Mouse (Mus musculus) limb, embryonic 13.5 days (tissue): ENCODE measurements around the gene Prss43. TPM values are rescaled to one million over a fixed set of nuclear protein-coding genes. Genes with fewer than 3 reads are reported as not detected.

Experiments
- ATAC-seq: fragments of 200-750 bp; cut with Nextera tagmentation; 2 replicates; pipeline ENCODE4 v1.8.0; 2017; ENCODE audit warnings: low read depth, moderate number of reproducible peaks, moderate TSS enrichment; ENCODE audit not compliant: low FRiP score
- H3K27ac ChIP-seq: fragments of 300-500 bp; sonication (generic); 2 replicates; pipeline ENCODE4 v1.5.1; 2015; ENCODE audit warnings: inconsistent platforms, mild to moderate bottlenecking, moderate library complexity
- H3K27me3 ChIP-seq: fragments of 300-500 bp; sonication (generic); 2 replicates; pipeline ENCODE4 v1.6.1; 2015; ENCODE audit warnings: mild to moderate bottlenecking, inconsistent platforms
- H3K36me3 ChIP-seq: fragments of 300-500 bp; sonication (generic); 2 replicates; pipeline ENCODE4 v1.6.1; 2015; ENCODE audit warnings: inconsistent platforms, mild to moderate bottlenecking, moderate library complexity
- H3K4me1 ChIP-seq: fragments of 300-500 bp; sonication (generic); 2 replicates; pipeline ENCODE4 v1.6.1; 2015; ENCODE audit warnings: inconsistent platforms
- H3K4me2 ChIP-seq: fragments of 300-500 bp; sonication (generic); replicated peaks from 2 replicates; pipeline ENCODE4 v1.6.1; 2015; ENCODE audit warnings: inconsistent platforms, mild to moderate bottlenecking, moderate library complexity
- H3K4me3 ChIP-seq: fragments of 300-500 bp; sonication (generic); 2 replicates; pipeline ENCODE4 v1.5.1; 2015; ENCODE audit warnings: moderate library complexity, mild to moderate bottlenecking, inconsistent platforms
- H3K9ac ChIP-seq: fragments of 300-500 bp; sonication (generic); 2 replicates; pipeline ENCODE4 v1.6.1; 2015; ENCODE audit warnings: mild to moderate bottlenecking, inconsistent platforms
- H3K9me3 ChIP-seq: fragments of 300-500 bp; sonication (generic); 2 replicates; pipeline ENCODE4 v1.6.1; 2016; ENCODE audit warnings: inconsistent platforms
- WGBS: fragments of 180-500 bp; shearing (Covaris S2); methylation state at CpG from one replicate; pipeline ENCODE4 v1.1.7; 2015; 5-methylcytosine and 5-hydroxymethylcytosine counted together
- polyA plus RNA-seq: library from polyadenylated mRNA; unstranded; fragments of >200 nt; fragmentation: Nextera tagmentation; extraction: Ambion mirVana; gene quantifications from 2 replicates; pipeline ENCODE4 v1.2.1, GENCODE M21; 2015

Gene Prss43
- not detected in 2 replicates for polyA plus RNA-seq

DNA sequence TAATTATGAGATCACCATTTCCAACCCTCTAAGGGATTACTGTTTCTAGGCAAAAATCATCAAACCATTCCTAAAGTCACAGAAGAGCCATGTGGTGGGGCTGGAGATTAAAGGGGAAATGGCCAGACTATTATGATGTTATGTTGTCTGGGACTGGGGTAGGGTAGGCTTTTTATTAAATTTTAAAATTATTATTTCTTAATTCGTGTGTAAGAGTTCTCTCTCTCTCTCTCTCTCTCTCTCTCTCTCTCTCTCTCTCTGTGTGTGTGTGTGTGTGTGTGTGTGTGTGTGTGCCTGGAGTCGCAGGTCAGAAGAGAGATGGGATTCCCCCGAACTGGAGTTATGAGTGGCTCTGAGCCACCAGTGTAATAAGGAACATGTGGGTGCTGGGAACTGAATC lies at the start of gene Prss43:
Prss43 (plus strand) TSS at position 301 of the 400 bp plus-strand sequence.
- no peak within 1 kb of the TSS for H3K9ac ChIP-seq
- 70% methylated on average over 3 of the region's 3 CpGs for WGBS
- H3K27me3 ChIP-seq = peaks cover 10% of the 10 kb centered on the region; the same call in 1 of the 2 replicates
- ATAC-seq = no peak
- no peak within 1 kb of the TSS for H3K27ac ChIP-seq
- H3K4me2 ChIP-seq = no peak within 1 kb of the TSS
- no peak within 1 kb of the TSS for H3K4me3 ChIP-seq
- no peaks in the 10 kb centered on the region; the same call in 1 of the 2 replicates for H3K9me3 ChIP-seq
- no peaks in the 10 kb centered on the region for H3K36me3 ChIP-seq
- H3K4me1 ChIP-seq = peaks cover 8% of the 10 kb centered on the region

DNA sequence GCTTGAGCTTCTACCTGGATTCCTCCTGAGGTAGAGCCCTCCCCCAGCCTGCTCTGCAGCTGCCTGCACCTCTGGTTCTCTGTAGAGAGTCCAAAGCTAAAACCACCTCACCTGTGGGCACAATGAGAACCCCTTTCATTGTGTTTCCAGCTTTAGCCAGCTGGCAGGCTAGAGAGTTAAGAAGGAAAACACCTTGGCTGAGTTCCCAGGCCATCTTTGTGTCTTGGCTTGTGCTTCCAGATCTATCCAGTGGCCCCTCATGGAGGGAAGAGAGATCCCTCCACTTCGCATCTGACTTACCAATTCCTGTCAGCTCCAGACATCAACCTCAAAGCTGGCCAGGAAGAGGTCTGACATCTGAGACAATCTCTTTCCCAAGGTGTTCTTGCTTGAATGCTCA lies 48.4 kb upstream of the Prss43 start:
- peaks cover 40% of the 10 kb centered on the region for H3K4me1 ChIP-seq

DNA sequence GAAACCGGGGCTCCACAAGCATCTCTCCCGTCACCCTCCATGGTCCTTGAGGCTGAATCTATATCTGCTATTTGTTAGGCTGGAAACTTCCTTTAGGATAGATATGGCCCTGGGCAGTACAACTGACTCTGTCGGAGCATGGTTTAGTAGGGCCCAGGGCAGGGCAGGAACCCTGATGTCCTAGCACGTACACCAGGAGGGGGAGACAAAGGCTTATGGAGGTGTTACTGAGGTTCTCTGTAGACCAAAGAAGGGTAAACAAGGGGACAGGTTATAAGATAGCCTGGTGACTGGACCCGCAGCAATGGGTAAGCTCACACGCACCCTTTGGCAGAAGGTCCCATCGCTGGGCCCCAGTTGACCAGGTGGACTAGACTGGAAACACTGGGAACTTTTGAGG lies 47.9 kb upstream of the Prss43 start:
- Histone ChIP-seq H3K4me1 (peaks cover 40% of the 10 kb centered on the region), H3K9ac (no peak overlapping the region), H3K36me3 (no peaks in the 10 kb centered on the region), H3K4me3 (no peak overlapping the region), H3K9me3 (no peaks in the 10 kb centered on the region), H3K4me2 (no peak overlapping the region), H3K27ac (no peak overlapping the region), H3K27me3 (peaks cover 6% of the 10 kb centered on the region; the same call in 1 of the 2 replicates)
- ATAC-seq = no peak
- 76% methylated on average over 7 of the region's 7 CpGs for WGBS

More for the DNA sequence above, 48.4 kb upstream of the Prss43 start:
- H3K9me3 ChIP-seq = no peaks in the 10 kb centered on the region
- no peak overlapping the region for H3K27ac ChIP-seq
- H3K27me3 ChIP-seq = peaks cover 6% of the 10 kb centered on the region; the same call in 1 of the 2 replicates
- no peak overlapping the region for H3K9ac ChIP-seq
- no peak overlapping the region for H3K4me2 ChIP-seq
- no peak overlapping the region for H3K4me3 ChIP-seq
- no peaks in the 10 kb centered on the region for H3K36me3 ChIP-seq
- WGBS = 86% methylated on average over 1 of the region's 1 CpGs
- ATAC-seq = no peak

DNA sequence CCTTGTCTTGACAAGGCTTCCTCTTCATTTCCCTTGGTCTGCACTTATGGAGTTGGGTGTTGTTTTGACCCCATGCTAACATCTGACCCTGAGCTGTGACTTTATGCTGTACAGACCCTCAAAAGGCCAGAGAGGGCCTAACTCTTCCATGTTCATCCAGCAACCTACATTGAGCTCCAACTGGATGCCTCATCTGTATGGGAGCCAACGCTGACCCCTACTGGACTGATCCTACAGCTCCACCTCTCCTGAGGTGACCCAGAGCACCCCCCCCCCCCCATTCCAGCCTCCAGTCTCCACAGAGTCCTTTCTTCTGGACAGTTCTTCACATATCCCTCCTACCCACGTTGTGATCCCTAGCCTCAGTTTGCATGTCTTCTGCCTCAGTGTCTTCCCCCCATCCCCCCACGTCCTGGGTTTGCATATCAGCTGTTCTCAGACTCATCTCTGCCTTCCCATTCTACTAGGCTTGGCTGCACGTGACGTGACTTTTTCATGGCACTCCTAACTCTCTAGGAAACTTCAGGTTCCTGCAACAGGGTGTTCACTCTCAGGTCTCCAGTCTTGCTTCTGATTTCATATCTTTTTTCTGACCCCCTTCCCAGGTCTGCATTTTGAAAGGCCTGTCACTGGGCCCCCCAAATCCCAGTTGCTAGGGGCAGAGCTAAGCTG lies 47.1 kb upstream of the Prss43 start:
- 59% methylated on average over 5 of the region's 5 CpGs for WGBS
- no peak for ATAC-seq

DNA sequence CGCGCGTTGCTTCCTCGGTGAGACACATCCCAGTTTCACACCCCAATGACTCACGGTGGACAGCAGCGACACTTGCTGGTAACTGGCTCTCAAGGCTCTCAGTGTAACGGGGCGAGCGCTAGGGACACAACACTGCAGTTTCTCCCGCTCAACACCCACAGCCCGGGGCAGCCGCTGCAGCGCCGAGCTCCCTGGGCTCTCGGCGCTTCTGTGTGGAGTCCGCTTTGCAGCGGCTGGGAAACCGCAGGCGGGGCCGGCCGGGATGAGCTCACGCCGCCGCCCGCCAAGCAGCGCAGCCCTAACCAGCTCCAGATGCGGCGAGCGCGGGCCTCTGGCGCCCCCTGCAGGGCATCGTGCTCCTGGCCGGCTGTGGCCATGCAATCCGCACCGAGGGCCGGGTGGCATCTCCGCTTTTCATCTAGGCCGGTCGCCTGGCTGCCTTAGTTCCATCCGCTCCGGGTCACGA lies 45.2 kb upstream of the Prss43 start:
- H3K9me3 ChIP-seq = no peaks in the 10 kb centered on the region
- under 1% methylated on average over 43 of the region's 43 CpGs for WGBS
- H3K27me3 ChIP-seq = peaks cover 6% of the 10 kb centered on the region; the same call in 1 of the 2 replicates
- peak overlapping the region; percentile 68 for H3K9ac ChIP-seq
- H3K27ac ChIP-seq = peak overlapping the region; percentile 81; the same call in 1 of the 2 replicates
- H3K4me2 ChIP-seq = peak overlapping the region; percentile 79
- H3K4me3 ChIP-seq = peak overlapping the region; percentile 47
- peak; percentile 92 for ATAC-seq
- no peaks in the 10 kb centered on the region for H3K36me3 ChIP-seq
- H3K4me1 ChIP-seq = peaks cover 33% of the 10 kb centered on the region

More for the DNA sequence above, 47.1 kb upstream of the Prss43 start:
- peaks cover 6% of the 10 kb centered on the region; the same call in 1 of the 2 replicates for H3K27me3 ChIP-seq
- H3K9ac ChIP-seq = no peak overlapping the region
- H3K36me3 ChIP-seq = no peaks in the 10 kb centered on the region
- peaks cover 40% of the 10 kb centered on the region for H3K4me1 ChIP-seq
- no peak overlapping the region for H3K4me2 ChIP-seq
- H3K9me3 ChIP-seq = no peaks in the 10 kb centered on the region
- H3K27ac ChIP-seq = no peak overlapping the region
- H3K4me3 ChIP-seq = no peak overlapping the region

DNA sequence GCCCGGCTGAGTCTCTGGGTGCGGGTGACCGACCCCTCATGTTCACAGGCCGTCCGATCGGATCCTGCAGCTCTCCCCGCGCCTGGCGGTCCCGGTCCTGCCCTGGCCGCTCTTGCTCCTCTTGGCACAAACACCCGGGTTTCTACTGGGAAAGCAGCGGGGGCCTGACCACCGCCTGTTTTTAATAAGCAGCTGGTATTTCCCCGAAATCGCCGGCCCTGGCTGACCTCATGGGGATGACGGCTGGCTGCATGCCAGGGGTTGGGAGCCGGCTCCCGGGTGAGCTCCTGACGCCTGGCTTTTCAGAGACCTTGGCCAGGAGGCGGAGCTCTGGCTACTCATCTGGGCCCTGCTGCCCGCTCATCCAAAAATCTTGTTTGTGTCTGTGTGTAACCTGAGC lies 44.8 kb upstream of the Prss43 start:
- Histone ChIP-seq H3K27me3 (peaks cover 6% of the 10 kb centered on the region; the same call in 1 of the 2 replicates), H3K9ac (peak overlapping the region; percentile 68), H3K27ac (peak overlapping the region; percentile 81; the same call in 1 of the 2 replicates), H3K9me3 (no peaks in the 10 kb centered on the region), H3K4me1 (peaks cover 33% of the 10 kb centered on the region), H3K4me3 (peak overlapping the region; percentile 47), H3K4me2 (peak overlapping the region; percentile 79), H3K36me3 (no peaks in the 10 kb centered on the region)
- WGBS = under 1% methylated on average over 23 of the region's 23 CpGs
- ATAC-seq = peak; percentile 79

DNA sequence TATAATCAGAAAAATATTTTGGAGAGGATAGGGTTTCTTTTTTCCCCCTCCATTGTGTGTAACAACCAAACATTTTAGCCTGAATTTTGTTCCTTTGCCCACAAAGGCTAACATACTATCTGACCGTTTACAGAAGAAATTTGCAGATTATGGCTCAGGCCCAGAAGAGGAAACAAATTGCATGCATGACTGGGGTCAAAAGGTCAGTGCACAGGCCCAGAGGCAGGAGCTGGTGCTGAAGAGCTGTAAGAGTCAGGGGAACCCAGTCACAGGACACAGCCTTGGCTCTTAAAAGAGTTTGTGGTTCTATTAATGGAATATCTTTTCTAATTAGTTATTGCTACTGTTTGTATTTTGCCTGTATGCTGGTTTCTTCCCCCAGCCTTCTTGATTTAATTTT lies 42.9 kb upstream of the Prss43 start:
- Histone ChIP-seq H3K27me3 (peaks cover 6% of the 10 kb centered on the region; the same call in 1 of the 2 replicates), H3K9ac (no peak overlapping the region), H3K4me3 (no peak overlapping the region), H3K4me2 (no peak overlapping the region), H3K4me1 (peaks cover 25% of the 10 kb centered on the region), H3K27ac (no peak overlapping the region), H3K36me3 (no peaks in the 10 kb centered on the region), H3K9me3 (0 out of 2 replicates have a peak, but pooled peaks cover 3% of the 10 kb centered on the region)
- no peak for ATAC-seq
- 17% methylated on average over 1 of the region's 1 CpGs for WGBS

DNA sequence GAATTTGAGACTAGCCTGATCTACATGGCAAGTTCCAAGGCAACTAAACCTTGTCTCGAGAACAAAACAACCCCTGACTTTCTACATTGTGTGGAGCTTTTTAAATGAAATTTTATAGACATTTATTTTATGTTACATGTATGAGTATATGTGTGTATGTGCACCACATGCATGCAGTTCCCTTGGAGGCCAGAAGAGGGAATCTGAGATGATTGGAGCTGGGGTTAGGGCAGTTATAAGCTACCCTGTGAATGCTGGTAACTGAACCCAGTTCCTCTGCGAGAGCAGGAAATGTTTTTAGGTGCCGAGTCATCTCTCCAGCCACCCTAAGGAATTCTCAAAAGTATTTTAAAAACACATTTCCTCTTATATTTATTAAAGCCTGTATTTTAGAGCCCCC lies 38.3 kb upstream of the Prss43 start:
- no peak for ATAC-seq
- no peak overlapping the region for H3K4me2 ChIP-seq
- H3K9me3 ChIP-seq = 0 out of 2 replicates have a peak, but pooled peaks cover 3% of the 10 kb centered on the region
- no peaks in the 10 kb centered on the region for H3K27me3 ChIP-seq
- H3K4me3 ChIP-seq = no peak overlapping the region
- 93% methylated on average over 3 of the region's 3 CpGs for WGBS
- H3K36me3 ChIP-seq = no peaks in the 10 kb centered on the region
- no peaks in the 10 kb centered on the region for H3K4me1 ChIP-seq
- H3K27ac ChIP-seq = no peak overlapping the region
- no peak overlapping the region for H3K9ac ChIP-seq

DNA sequence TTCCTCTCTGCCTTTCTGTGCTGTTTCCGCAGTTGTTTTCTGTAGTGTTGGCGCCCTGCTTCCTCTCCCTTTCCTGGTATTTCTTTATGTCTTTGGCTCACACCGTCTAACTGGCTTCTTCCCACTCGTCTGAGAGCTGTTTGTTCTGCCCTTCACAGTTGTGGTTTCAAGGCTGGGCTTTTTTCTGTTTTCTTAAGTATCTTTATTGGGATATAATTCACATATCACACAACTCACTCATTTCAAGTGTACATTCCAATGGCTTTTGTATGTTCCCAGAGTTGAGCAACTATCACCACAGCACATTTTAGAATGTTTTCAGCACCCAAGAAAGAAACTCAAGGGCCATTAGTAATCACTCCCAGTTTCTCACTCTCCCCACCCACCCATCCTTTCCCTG lies 36.0 kb upstream of the Prss43 start:
- no peak overlapping the region for H3K9ac ChIP-seq
- no peaks in the 10 kb centered on the region for H3K27me3 ChIP-seq
- 77% methylated on average over 4 of the region's 4 CpGs for WGBS
- H3K4me1 ChIP-seq = no peaks in the 10 kb centered on the region
- H3K27ac ChIP-seq = no peak overlapping the region
- no peak overlapping the region for H3K4me2 ChIP-seq
- H3K36me3 ChIP-seq = no peaks in the 10 kb centered on the region
- 0 out of 2 replicates have a peak, but pooled peaks cover 3% of the 10 kb centered on the region for H3K9me3 ChIP-seq
- no peak overlapping the region for H3K4me3 ChIP-seq
- ATAC-seq = no peak

DNA sequence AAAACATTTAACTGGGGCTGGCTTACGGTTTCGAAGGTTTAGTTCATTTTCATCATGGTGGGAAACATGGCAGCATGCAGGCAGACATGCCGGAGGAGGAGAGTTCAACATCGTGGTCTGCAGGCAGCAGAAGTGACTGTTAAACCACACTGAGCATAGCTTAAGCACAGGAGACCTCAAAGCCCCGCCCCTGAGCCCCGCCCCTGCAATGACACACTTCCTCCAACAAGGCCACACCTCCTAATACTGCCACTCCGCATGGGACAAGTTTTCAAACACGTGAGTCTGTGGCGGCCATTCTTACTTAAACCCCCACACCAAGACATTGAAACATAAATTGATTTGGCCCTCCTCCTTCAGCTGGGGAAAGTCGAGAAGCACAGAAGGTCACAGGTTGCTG lies 29.5 kb upstream of the Prss43 start:
- no peak for ATAC-seq
- no peak overlapping the region for H3K4me2 ChIP-seq
- no peaks in the 10 kb centered on the region for H3K36me3 ChIP-seq
- no peaks in the 10 kb centered on the region for H3K9me3 ChIP-seq
- WGBS = 83% methylated on average over 10 of the region's 10 CpGs
- H3K4me3 ChIP-seq = no peak overlapping the region
- H3K27ac ChIP-seq = no peak overlapping the region
- H3K27me3 ChIP-seq = no peaks in the 10 kb centered on the region
- no peak overlapping the region for H3K9ac ChIP-seq
- H3K4me1 ChIP-seq = no peaks in the 10 kb centered on the region

DNA sequence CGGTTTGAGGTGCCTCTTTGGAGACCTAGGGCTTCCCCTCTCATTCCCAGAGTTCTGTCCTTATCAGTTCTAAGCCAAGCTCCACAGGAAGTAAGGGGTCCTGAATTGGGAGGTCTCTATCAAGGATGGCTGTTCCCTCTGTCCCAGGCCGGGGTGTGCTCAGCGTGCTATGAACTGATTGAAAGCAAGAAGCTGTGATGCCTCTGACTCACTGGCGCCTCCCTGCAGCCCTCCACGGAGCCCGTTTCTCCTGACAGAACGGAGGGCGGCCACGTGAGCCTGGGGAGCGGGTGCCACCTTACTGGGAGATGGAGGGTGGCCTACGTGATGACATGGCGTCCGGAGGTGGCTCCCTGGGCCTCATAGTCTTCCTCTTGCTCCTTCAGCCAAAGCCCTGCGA lies 28.6 kb upstream of the Prss43 start, which contains the start of gene Prss42:
Prss42 (plus strand) TSS at position 301 of the 400 bp plus-strand sequence.
- no peaks in the 10 kb centered on the region for H3K9me3 ChIP-seq
- no peaks in the 10 kb centered on the region for H3K4me1 ChIP-seq
- ATAC-seq = no peak
- no peak within 1 kb of the TSS for H3K4me3 ChIP-seq
- H3K27ac ChIP-seq = no peak within 1 kb of the TSS
- no peak within 1 kb of the TSS for H3K4me2 ChIP-seq
- H3K9ac ChIP-seq = no peak within 1 kb of the TSS
- 93% methylated on average over 14 of the region's 14 CpGs for WGBS
- H3K36me3 ChIP-seq = no peaks in the 10 kb centered on the region
- H3K27me3 ChIP-seq = no peaks in the 10 kb centered on the region

DNA sequence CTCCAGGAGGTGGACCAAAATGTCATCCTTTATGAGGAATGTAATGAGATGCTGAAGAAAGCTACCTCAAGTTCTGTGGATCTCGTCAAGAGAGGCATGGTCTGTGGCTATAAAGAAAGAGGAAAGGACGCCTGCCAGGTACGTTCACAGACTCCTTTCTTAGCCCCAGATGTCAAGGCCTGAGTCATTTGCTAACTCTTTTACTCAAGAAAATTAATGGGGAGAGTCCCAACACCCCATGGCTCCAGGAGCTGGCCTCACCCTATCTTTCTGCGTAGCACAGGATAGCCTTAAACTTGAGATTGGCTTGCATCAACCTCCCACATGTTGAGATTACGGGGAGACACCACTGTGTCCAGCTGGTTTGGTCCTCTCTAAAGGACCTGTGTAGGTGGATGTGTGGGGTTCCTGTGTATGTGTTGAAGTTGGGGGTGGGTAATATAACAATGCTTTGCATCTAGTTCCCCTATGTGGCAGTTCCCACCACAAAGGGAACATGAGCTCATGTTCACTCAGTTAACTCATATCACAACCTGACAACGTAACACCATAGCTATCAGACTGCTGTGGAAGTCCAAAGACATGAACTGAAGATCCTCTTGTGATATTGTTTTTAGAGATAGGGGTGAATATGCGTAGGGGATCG lies 25.5 kb upstream of the Prss43 start:
- Histone ChIP-seq H3K9ac (no peak overlapping the region), H3K4me2 (no peak overlapping the region), H3K27ac (no peak overlapping the region), H3K4me3 (no peak overlapping the region), H3K4me1 (no peaks in the 10 kb centered on the region), H3K27me3 (no peaks in the 10 kb centered on the region), H3K36me3 (no peaks in the 10 kb centered on the region), H3K9me3 (no peaks in the 10 kb centered on the region)
- ATAC-seq = no peak
- 78% methylated on average over 8 of the region's 8 CpGs for WGBS
